Mouse (Mus musculus): ENCODE data around the gene Tex2. TPM values are rescaled to one million over a fixed set of nuclear protein-coding genes. Genes with fewer than 3 reads are reported as not detected.
"Not testable (repeated sequence)": the region's sequence is repeated elsewhere in the genome, so short reads cannot be mapped to it uniquely, and the experiment has no call there.

Tex2 gene
- polyA plus RNA-seq, 1 experiment from 2014 or later = 7.4 TPM

DNA sequence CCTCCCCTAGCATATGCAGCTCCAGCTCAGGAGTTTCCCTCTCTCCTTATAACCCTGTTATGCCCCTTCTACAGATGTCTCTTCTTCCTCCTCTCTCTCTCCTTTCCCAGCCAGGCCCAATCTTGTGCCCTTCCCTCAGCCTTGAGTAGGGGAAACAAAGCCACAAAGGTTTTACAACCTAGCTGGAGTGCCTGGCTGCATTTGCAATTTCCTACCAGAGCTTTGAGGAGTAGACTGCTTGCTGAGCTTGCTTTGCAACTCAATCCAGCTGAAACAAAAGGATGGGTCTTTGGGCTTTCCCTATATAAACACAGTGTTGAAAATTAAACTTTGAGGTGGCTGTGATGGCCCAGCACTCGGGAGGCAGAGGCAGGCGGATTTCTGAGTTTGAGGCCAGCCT lies 20.2 kb upstream of the Tex2 start:
- no peak for ATAC-seq (replicated peaks; ENCODE audit: insufficient number of reproducible peaks, low FRiP score, low TSS enrichment, low read depth)
- 85% methylated on average over 2 of the region's 2 CpGs for WGBS
- Histone ChIP-seq H3K4me3 (ENCODE audit: low read depth, low read length) (no peak overlapping the region), H3K4me2 (ENCODE audit: low read depth, low read length) (no peak overlapping the region), H3K27me3 (ENCODE audit: control insufficient read depth, insufficient read depth, low read length) (no peaks in the 10 kb centered on the region), H3K27ac (replicated peaks; ENCODE audit: low read depth, low read length) (no peak overlapping the region), H3K4me1 (ENCODE audit: control insufficient read depth, insufficient read depth, low read length) (no peaks in the 10 kb centered on the region), H3K9me3 (replicated peaks; ENCODE audit: control insufficient read depth, low read length) (no peaks in the 10 kb centered on the region), H3K36me3 (replicated peaks; ENCODE audit: control insufficient read depth, insufficient read depth, low read depth, low read length) (no peaks in the 10 kb centered on the region), H3K9ac (replicated peaks; ENCODE audit: low read length) (no peak overlapping the region)
- DNase-seq (ENCODE audit: low spot score) = no peak

DNA sequence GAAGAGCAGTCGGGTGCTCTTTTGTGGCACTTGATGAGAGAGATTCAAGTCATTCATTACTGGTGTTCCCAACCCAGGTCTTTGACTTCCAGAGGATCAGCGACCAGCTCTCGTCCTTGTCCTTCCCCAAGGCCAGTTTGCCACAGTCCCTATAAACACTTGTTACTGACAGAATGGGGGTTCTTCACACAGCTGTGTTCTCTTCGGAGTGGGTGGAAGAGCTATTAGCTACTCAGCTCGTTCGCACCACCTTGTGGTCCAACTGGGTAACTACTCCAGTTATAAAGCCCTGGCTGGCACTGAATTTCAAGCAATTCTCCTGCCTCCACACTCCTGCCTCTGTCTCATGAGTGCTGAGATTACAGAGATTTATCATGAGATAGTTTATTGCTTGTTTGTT lies 14.5 kb upstream of the Tex2 start:
- H3K9me3 ChIP-seq (replicated peaks; ENCODE audit: control insufficient read depth, low read length) = no peaks in the 10 kb centered on the region
- ATAC-seq (replicated peaks; ENCODE audit: insufficient number of reproducible peaks, low FRiP score, low TSS enrichment, low read depth) (0 out of 2 replicates have a peak, but pooled peaks have one; percentile 59), DNase-seq (ENCODE audit: low spot score) (peak; percentile 85)
- no peaks in the 10 kb centered on the region for H3K36me3 ChIP-seq (replicated peaks; ENCODE audit: control insufficient read depth, insufficient read depth, low read depth, low read length)
- WGBS = 19% methylated on average over 6 of the region's 6 CpGs
- no peak overlapping the region for H3K4me3 ChIP-seq (ENCODE audit: low read depth, low read length)
- no peaks in the 10 kb centered on the region for H3K4me1 ChIP-seq (ENCODE audit: control insufficient read depth, insufficient read depth, low read length)
- H3K27ac ChIP-seq (replicated peaks; ENCODE audit: low read depth, low read length) = no peak overlapping the region
- H3K4me2 ChIP-seq (ENCODE audit: low read depth, low read length) = no peak overlapping the region
- H3K9ac ChIP-seq (replicated peaks; ENCODE audit: low read length) = no peak overlapping the region
- no peaks in the 10 kb centered on the region for H3K27me3 ChIP-seq (ENCODE audit: control insufficient read depth, insufficient read depth, low read length)

DNA sequence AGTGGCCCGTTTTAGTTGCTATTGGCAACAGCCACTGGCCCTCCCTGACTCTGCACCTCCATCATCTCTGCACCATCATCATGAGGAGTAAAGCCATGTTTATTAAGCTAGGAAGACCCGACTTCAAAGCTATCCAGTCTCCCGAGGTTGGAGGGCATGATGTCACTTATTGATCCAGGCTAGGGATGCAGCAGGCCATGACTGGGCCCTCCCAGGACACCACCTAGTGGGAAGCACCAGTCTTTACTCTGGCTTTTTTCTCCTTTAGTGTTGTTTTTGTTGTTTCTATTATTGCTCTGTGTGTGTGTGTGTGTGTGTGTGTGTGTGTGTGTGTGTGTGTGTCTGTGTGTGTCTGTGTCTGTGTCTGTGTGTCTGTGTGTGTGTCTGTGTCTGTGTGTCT lies 12.4 kb upstream of the Tex2 start:
- 64% methylated on average over 3 of the region's 3 CpGs for WGBS
- H3K27me3 ChIP-seq (ENCODE audit: control insufficient read depth, insufficient read depth, low read length) = no peaks in the 10 kb centered on the region
- ATAC-seq (replicated peaks; ENCODE audit: insufficient number of reproducible peaks, low FRiP score, low TSS enrichment, low read depth) = no peak
- no peak overlapping the region for H3K4me3 ChIP-seq (ENCODE audit: low read depth, low read length)
- H3K36me3 ChIP-seq (replicated peaks; ENCODE audit: control insufficient read depth, insufficient read depth, low read depth, low read length) = no peaks in the 10 kb centered on the region
- no peak overlapping the region for H3K27ac ChIP-seq (replicated peaks; ENCODE audit: low read depth, low read length)
- H3K9me3 ChIP-seq (replicated peaks; ENCODE audit: control insufficient read depth, low read length) = no peaks in the 10 kb centered on the region
- H3K9ac ChIP-seq (replicated peaks; ENCODE audit: low read length) = no peak overlapping the region
- no peak overlapping the region for H3K4me2 ChIP-seq (ENCODE audit: low read depth, low read length)
- H3K4me1 ChIP-seq (ENCODE audit: control insufficient read depth, insufficient read depth, low read length) = no peaks in the 10 kb centered on the region
- DNase-seq (ENCODE audit: low spot score) = no peak

DNA sequence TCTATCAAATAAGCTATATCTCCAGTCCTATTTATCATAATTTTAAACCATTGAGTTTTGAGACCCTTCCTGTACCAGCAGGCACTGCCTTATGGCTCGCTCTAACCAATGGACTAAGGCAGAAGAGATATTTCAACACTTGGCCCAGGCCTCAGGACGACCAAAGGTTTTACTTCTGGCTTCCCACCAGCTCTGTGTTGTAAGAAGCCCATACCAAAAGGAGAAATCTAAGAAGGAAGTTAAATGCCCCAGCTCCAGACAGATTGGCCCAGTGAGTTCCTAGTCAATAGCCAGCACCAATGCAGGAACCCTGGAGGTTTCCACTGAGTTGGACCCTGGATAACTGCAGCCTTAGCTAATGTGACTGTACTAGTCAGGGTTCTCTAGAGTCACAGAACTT lies 10.4 kb upstream of the Tex2 start:
- no peak for DNase-seq (ENCODE audit: low spot score)
- Histone ChIP-seq H3K4me2 (ENCODE audit: low read depth, low read length) (no peak overlapping the region), H3K4me1 (ENCODE audit: control insufficient read depth, insufficient read depth, low read length) (no peaks in the 10 kb centered on the region), H3K27ac (replicated peaks; ENCODE audit: low read depth, low read length) (no peak overlapping the region), H3K27me3 (ENCODE audit: control insufficient read depth, insufficient read depth, low read length) (no peaks in the 10 kb centered on the region), H3K9ac (replicated peaks; ENCODE audit: low read length) (no peak overlapping the region), H3K9me3 (replicated peaks; ENCODE audit: control insufficient read depth, low read length) (no peaks in the 10 kb centered on the region), H3K36me3 (replicated peaks; ENCODE audit: control insufficient read depth, insufficient read depth, low read depth, low read length) (no peaks in the 10 kb centered on the region), H3K4me3 (ENCODE audit: low read depth, low read length) (no peak overlapping the region)
- 78% methylated on average over 2 of the region's 2 CpGs for WGBS
- no peak for ATAC-seq (replicated peaks; ENCODE audit: insufficient number of reproducible peaks, low FRiP score, low TSS enrichment, low read depth)

DNA sequence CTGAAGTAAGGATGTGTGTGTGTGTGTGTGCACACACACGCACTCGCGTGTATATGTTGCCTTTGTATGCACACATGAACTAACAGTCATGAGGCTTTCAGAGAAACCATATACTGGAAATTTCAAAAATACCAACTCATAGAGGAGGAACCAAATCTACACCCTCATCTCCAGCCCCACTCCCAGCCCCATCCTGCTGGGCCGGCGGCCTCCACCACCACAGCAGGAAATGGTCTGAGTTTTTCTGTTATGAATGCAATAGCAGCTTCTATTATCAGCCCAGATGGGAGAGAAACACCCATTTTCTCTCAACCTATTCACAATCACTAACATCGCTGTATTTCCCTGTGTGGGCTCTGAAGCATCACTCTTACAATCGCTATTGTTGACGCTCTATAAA lies 8.8 kb upstream of the Tex2 start:
- Histone ChIP-seq H3K9me3 (replicated peaks; ENCODE audit: control insufficient read depth, low read length) (no peaks in the 10 kb centered on the region), H3K27ac (replicated peaks; ENCODE audit: low read depth, low read length) (no peak overlapping the region), H3K4me2 (ENCODE audit: low read depth, low read length) (no peak overlapping the region), H3K36me3 (replicated peaks; ENCODE audit: control insufficient read depth, insufficient read depth, low read depth, low read length) (no peaks in the 10 kb centered on the region), H3K27me3 (ENCODE audit: control insufficient read depth, insufficient read depth, low read length) (no peaks in the 10 kb centered on the region), H3K4me3 (ENCODE audit: low read depth, low read length) (no peak overlapping the region), H3K9ac (replicated peaks; ENCODE audit: low read length) (no peak overlapping the region), H3K4me1 (ENCODE audit: control insufficient read depth, insufficient read depth, low read length) (no peaks in the 10 kb centered on the region)
- 85% methylated on average over 8 of the region's 8 CpGs for WGBS
- ATAC-seq (replicated peaks; ENCODE audit: insufficient number of reproducible peaks, low FRiP score, low TSS enrichment, low read depth) (no peak), DNase-seq (ENCODE audit: low spot score) (no peak)

DNA sequence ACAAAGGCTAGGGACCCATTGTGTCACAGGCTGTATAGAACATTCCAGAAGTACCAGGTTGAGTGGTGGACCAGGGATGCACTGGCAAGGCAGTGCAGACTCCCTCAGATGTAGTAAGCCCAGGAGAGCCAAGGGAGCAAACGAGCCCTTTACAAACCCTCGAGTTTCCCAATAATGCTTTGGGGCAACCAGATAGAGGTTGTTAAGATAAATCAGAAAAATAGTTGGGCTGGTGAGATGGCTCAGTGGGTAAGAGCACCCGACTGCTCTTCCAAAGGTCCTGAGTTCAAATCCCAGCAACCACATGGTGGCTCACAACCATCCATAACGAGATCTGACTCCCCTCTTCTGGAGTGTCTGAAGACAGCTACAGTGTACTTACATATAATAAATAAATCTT lies 5.5 kb upstream of the Tex2 start:
- not testable (repeated sequence) for H3K27ac ChIP-seq (replicated peaks; ENCODE audit: low read depth, low read length); DNase-seq (ENCODE audit: low spot score); H3K4me1 ChIP-seq (ENCODE audit: control insufficient read depth, insufficient read depth, low read length); H3K4me3 ChIP-seq (ENCODE audit: low read depth, low read length); ATAC-seq (replicated peaks; ENCODE audit: insufficient number of reproducible peaks, low FRiP score, low TSS enrichment, low read depth); H3K9ac ChIP-seq (replicated peaks; ENCODE audit: low read length); H3K27me3 ChIP-seq (ENCODE audit: control insufficient read depth, insufficient read depth, low read length); H3K36me3 ChIP-seq (replicated peaks; ENCODE audit: control insufficient read depth, insufficient read depth, low read depth, low read length); H3K9me3 ChIP-seq (replicated peaks; ENCODE audit: control insufficient read depth, low read length); H3K4me2 ChIP-seq (ENCODE audit: low read depth, low read length)
- 93% methylated on average over 3 of the region's 4 CpGs for WGBS

DNA sequence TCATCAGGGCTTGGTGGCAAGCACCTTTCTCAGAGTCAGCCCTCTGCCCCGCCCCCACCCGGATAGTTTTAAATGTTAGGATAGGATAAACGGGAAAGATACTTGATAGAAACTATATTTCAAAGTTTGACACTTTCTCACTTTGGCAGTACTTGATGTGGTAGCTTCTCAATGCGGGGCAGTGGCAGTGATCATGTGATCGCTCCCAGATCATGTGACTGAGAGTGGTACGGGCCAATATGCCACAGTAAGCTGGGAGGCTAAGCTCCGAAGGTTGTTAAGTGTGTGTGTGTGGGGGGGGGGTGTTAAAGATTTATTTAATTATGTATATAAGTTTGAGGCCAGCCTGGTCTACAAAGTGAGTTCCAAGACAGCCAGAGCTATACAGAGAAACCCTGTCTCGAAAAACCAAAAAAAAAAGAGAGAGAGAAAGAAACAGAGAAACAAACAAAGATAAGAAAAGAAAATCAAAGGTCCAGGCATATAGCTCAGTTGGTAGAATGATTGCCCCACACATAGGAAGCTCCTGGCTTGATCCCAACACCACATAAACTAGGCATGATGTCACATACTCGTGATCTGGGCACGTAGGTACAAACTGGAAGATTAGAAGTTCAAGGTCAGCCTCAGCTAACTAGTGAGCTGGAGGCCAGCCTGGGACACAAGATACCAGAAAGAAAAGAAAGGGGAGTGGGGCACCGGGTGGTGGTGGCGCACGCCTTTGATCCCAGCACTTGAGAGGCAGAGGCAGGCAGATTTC lies 4.8 kb upstream of the Tex2 start:
- H3K36me3 ChIP-seq (replicated peaks; ENCODE audit: control insufficient read depth, insufficient read depth, low read depth, low read length) = no peaks in the 10 kb centered on the region
- no peak overlapping the region for H3K4me2 ChIP-seq (ENCODE audit: low read depth, low read length)
- no peaks in the 10 kb centered on the region for H3K9me3 ChIP-seq (replicated peaks; ENCODE audit: control insufficient read depth, low read length)
- no peak overlapping the region for H3K27ac ChIP-seq (replicated peaks; ENCODE audit: low read depth, low read length)
- no peak overlapping the region for H3K9ac ChIP-seq (replicated peaks; ENCODE audit: low read length)
- H3K4me1 ChIP-seq (ENCODE audit: control insufficient read depth, insufficient read depth, low read length) = no peaks in the 10 kb centered on the region
- H3K27me3 ChIP-seq (ENCODE audit: control insufficient read depth, insufficient read depth, low read length) = no peaks in the 10 kb centered on the region
- H3K4me3 ChIP-seq (ENCODE audit: low read depth, low read length) = no peak overlapping the region
- DNase-seq (ENCODE audit: low spot score) = no peak
- WGBS = 82% methylated on average over 13 of the region's 13 CpGs
- ATAC-seq (replicated peaks; ENCODE audit: insufficient number of reproducible peaks, low FRiP score, low TSS enrichment, low read depth) = no peak

DNA sequence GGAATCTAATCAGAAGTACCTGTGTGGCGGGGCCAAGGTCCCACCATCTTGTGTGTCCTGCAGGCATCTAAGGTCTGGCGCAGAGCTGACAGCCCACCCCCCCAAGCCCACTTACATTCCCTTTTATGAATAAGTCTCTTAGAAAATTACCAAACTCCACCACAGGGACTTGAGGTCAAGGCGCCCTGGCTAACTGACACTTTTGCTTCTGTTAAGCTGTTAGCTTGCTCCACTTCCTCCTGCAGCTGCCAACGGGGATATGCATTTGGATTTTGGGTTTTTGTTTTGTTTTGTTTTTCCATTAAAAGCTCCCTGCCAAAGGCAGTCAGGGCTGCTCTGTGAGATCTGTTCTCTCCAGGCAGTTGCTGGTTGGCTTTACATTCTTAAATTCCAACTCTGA lies 2.3 kb upstream of the Tex2 start:
- Histone ChIP-seq H3K9ac (replicated peaks; ENCODE audit: low read length) (no peak overlapping the region), H3K4me2 (ENCODE audit: low read depth, low read length) (no peak overlapping the region), H3K36me3 (replicated peaks; ENCODE audit: control insufficient read depth, insufficient read depth, low read depth, low read length) (no peaks in the 10 kb centered on the region), H3K4me3 (ENCODE audit: low read depth, low read length) (no peak overlapping the region), H3K4me1 (ENCODE audit: control insufficient read depth, insufficient read depth, low read length) (no peaks in the 10 kb centered on the region; the same call in 1 of the 2 replicates), H3K27ac (replicated peaks; ENCODE audit: low read depth, low read length) (no peak overlapping the region), H3K9me3 (replicated peaks; ENCODE audit: control insufficient read depth, low read length) (no peaks in the 10 kb centered on the region), H3K27me3 (ENCODE audit: control insufficient read depth, insufficient read depth, low read length) (no peaks in the 10 kb centered on the region)
- 76% methylated on average over 4 of the region's 4 CpGs for WGBS
- ATAC-seq (replicated peaks; ENCODE audit: insufficient number of reproducible peaks, low FRiP score, low TSS enrichment, low read depth) (no peak), DNase-seq (ENCODE audit: low spot score) (no peak)
